Mouse (Mus musculus) heart, embryonic 13.5 days (tissue): Measurements from ENCODE around the gene Mcam. TPM values are rescaled to one million over a fixed set of nuclear protein-coding genes. Genes with fewer than 3 reads are reported as not detected.

Experiments
- ATAC-seq: fragments of 200-750 bp; cut with Nextera tagmentation; 2 replicates; pipeline ENCODE4 v1.8.0; 2017; ENCODE audit warnings: moderate TSS enrichment; ENCODE audit not compliant: insufficient number of reproducible peaks, low FRiP score, low TSS enrichment; ENCODE audit errors: extremely low read depth
- H3K27ac ChIP-seq: fragments of 300-500 bp; sonication (generic); replicated peaks from 2 replicates; pipeline ENCODE4 v1.5.1; 2015; ENCODE audit warnings: moderate library complexity, mild to moderate bottlenecking, inconsistent platforms
- H3K27me3 ChIP-seq: fragments of 300-500 bp; sonication (generic); replicated peaks from 2 replicates; pipeline ENCODE4 v1.6.1; 2015; ENCODE audit warnings: mild to moderate bottlenecking, inconsistent platforms
- H3K36me3 ChIP-seq: fragments of 300-500 bp; sonication (generic); 2 replicates; pipeline ENCODE4 v1.6.1; 2015; ENCODE audit warnings: mild to moderate bottlenecking, inconsistent platforms
- H3K4me1 ChIP-seq: fragments of 300-500 bp; sonication (generic); 2 replicates; pipeline ENCODE4 v1.6.1; 2015; ENCODE audit warnings: inconsistent platforms
- H3K4me2 ChIP-seq: fragments of 300-500 bp; sonication (generic); 2 replicates; pipeline ENCODE4 v1.6.1; 2015; ENCODE audit warnings: inconsistent platforms, mild to moderate bottlenecking, moderate library complexity
- H3K4me3 ChIP-seq: fragments of 300-500 bp; sonication (generic); 2 replicates; pipeline ENCODE4 v1.5.1; 2015; ENCODE audit warnings: moderate library complexity, mild to moderate bottlenecking, inconsistent platforms
- H3K9ac ChIP-seq: fragments of 300-500 bp; sonication (generic); 2 replicates; pipeline ENCODE4 v1.6.1; 2015; ENCODE audit warnings: inconsistent platforms, mild to moderate bottlenecking, moderate library complexity
- H3K9me3 ChIP-seq: fragments of 300-500 bp; sonication (generic); 2 replicates; pipeline ENCODE4 v1.6.1; 2016; ENCODE audit warnings: inconsistent platforms
- WGBS: fragments of 180-500 bp; shearing (Covaris S2); methylation state at CpG from one replicate; pipeline ENCODE4 v1.1.7; 2015; ENCODE audit warnings: mixed read lengths; 5-methylcytosine and 5-hydroxymethylcytosine counted together
- polyA plus RNA-seq: library from polyadenylated mRNA; unstranded; fragments of >200 nt; fragmentation: Nextera tagmentation; extraction: Ambion mirVana; gene quantifications from 2 replicates; pipeline ENCODE4 v1.2.1, GENCODE M21; 2015

The Mcam gene
- polyA plus RNA-seq, 1 experiment from 2014 or later: 112 TPM

DNA sequence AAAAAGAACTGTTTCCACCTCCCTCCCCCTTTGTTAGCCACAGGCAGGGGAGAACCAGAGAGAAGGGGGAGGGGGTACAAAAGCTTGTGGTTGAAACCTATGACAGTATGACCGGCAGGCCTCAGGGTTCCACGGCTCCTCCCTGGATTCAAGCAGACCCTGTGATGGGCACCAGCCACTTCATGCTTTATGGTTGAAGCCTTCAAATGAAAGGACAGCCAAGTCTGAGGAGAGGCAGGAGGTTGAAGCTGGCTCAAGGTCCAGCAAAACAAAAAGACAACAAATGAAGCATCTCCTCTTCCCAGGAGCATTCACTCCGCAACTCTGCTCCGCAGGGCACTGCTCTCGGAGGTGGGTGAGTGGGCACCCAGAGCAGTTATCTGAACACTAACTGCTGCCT is 9.2 kb downstream of the Mcam start:
- Histone ChIP-seq H3K4me1 (peaks cover 43% of the 10 kb centered on the region), H3K9me3 (no peaks in the 10 kb centered on the region), H3K9ac (peak overlapping the region; percentile 28; the same call in 1 of the 2 replicates), H3K36me3 (peaks cover 87% of the 10 kb centered on the region), H3K4me3 (no peak overlapping the region), H3K27me3 (no peaks in the 10 kb centered on the region), H3K27ac (peak overlapping the region; percentile 45; the same call in 1 of the 2 replicates), H3K4me2 (no peak overlapping the region)
- ATAC-seq: no peak
- 69% methylated on average over 5 of the region's 5 CpGs for WGBS

DNA sequence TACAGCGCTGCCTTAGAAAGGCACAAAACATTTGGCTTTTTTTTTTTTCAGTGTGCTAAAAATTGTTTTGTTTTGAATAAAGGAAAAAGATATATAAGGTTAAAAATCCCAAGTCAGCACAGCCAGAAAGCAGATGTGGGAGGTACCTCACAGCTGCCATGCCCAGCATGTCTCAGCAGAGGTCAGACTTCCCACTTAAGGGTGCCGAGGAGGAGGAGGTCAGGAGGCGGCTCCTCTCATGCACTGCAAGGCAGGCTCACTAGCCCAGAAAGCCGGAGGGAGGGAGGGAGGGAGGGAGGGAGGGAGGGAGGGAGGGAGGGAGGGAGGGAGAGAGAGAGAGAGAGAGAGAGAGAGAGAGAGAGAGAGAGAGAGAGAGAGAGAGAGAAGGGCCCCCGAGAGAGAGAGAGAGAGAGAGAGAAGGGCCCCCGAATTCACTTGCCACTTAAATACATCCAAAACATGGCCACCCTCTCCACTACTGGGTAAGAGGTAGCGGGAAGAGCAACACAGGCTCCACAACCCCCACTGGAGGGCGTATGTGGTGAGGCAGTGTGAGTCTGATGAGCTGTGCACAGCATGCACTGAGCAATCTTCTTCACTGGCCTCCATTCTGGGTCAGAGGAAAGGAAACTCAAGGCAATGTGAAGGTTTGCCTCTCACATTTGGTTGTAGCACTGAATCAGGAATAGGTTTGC is 9.9 kb downstream of the Mcam start:
- no peak overlapping the region for H3K4me3 ChIP-seq
- H3K9ac ChIP-seq: 0 out of 2 replicates have a peak overlapping the region, but pooled peaks have one; percentile 28
- H3K36me3 ChIP-seq: peaks cover 86% of the 10 kb centered on the region
- peaks cover 36% of the 10 kb centered on the region for H3K4me1 ChIP-seq
- H3K4me2 ChIP-seq: no peak overlapping the region
- no peaks in the 10 kb centered on the region for H3K9me3 ChIP-seq
- peak overlapping the region; percentile 45; the same call in 1 of the 2 replicates for H3K27ac ChIP-seq
- H3K27me3 ChIP-seq: no peaks in the 10 kb centered on the region
- WGBS: 28% methylated on average over 7 of the region's 8 CpGs
- no peak for ATAC-seq

DNA sequence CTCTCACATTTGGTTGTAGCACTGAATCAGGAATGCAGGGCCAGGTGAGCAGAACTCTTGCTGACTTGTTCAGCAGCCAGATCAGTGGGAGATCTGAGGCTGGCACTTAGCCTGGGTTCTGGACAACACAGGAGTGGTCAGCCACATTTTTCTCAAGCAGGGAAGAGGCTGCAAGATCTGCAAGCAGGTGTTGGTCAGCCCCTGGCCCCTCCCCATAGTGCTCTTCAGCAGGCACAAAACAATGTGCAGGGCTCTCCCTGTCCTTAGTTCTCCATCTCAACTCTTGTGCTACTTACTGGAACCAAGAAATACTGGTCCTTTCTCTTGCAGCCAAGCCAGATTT is 10.4 kb downstream of the Mcam start:
- Histone ChIP-seq H3K4me2 (no peak overlapping the region), H3K4me1 (peaks cover 33% of the 10 kb centered on the region), H3K27me3 (no peaks in the 10 kb centered on the region), H3K27ac (peak overlapping the region; percentile 45; the same call in 1 of the 2 replicates), H3K9me3 (no peaks in the 10 kb centered on the region), H3K36me3 (peaks cover 86% of the 10 kb centered on the region), H3K9ac (no peak overlapping the region), H3K4me3 (no peak overlapping the region)
- ATAC-seq: no peak

DNA sequence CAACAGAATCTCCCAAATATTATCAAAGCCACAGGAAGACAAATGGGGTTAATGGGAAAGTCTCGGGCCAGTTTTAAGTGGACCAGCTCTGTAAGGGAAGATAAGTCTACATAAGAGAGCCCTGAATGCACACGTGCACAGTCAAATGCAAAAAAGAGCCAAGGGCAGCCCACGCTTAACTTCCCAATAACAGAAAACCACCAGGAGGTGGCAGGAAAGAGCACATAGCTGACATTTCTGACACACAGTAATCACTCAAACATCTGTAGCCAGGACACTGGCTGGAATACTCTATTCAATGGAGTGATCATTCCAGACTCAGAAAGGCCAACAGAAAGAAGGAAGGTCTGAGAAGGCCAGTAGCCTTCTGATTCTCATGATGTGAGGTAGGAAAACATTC is 13.0 kb downstream of the Mcam start:
- Histone ChIP-seq H3K27ac (no peak overlapping the region), H3K9me3 (no peaks in the 10 kb centered on the region), H3K9ac (no peak overlapping the region), H3K4me2 (no peak overlapping the region), H3K4me3 (no peak overlapping the region), H3K27me3 (no peaks in the 10 kb centered on the region), H3K36me3 (peaks cover 86% of the 10 kb centered on the region), H3K4me1 (peaks cover 29% of the 10 kb centered on the region)
- WGBS: 46% methylated on average over 3 of the region's 3 CpGs
- ATAC-seq: no peak

DNA sequence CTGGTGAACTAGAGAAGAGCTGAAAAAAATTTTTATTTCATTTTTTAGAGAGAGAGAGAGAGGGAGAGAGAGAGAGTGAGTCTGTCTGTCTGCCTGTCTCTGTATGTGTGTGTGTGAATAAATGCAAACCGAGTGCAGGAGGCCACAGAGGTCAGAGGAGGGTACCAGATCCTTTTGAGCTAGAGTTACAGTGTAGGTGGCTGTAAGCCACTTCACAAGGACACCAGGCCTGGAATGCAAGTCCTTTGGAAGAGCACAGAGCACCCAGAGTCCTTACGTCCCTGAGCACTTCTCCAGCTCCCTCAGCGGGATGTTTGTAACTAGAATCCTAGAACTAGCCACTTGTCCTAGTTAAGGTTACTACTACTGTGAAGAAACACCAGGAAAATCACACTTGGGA is 25.6 kb downstream of the Mcam start:
- no peaks in the 10 kb centered on the region for H3K9me3 ChIP-seq
- H3K27ac ChIP-seq: 0 out of 2 replicates have a peak overlapping the region, but pooled peaks have one; percentile 4
- H3K27me3 ChIP-seq: no peaks in the 10 kb centered on the region
- H3K4me1 ChIP-seq: peaks cover 9% of the 10 kb centered on the region
- H3K36me3 ChIP-seq: peaks cover 90% of the 10 kb centered on the region
- WGBS: 60% methylated on average over 3 of the region's 3 CpGs
- no peak overlapping the region for H3K9ac ChIP-seq
- H3K4me2 ChIP-seq: no peak overlapping the region
- no peak for ATAC-seq
- no peak overlapping the region for H3K4me3 ChIP-seq

DNA sequence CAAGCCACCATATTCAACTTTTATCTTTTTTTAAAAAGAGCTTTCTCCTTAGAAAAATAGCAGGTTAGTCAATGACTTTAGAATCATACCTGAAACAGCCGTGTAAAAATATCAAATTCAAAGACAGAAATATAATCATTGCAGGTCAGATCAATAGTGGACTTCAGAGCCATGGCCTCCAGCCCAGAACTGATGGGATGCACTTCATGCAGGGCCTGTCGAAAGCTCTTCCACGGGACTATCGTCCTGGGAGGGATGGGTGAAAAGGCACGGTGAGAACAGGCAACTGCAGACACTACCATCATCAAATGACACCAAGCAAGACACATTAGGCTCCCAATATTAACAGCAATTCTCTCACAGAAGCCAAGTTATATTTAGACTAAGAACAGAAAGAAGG is 34.7 kb downstream of the Mcam start:
- Histone ChIP-seq H3K27me3 (no peaks in the 10 kb centered on the region), H3K4me3 (no peak overlapping the region), H3K9ac (no peak overlapping the region), H3K4me1 (peaks cover 35% of the 10 kb centered on the region), H3K36me3 (peaks cover 75% of the 10 kb centered on the region), H3K9me3 (no peaks in the 10 kb centered on the region), H3K27ac (peak overlapping the region; percentile 89; the same call in 1 of the 2 replicates), H3K4me2 (no peak overlapping the region)
- no peak for ATAC-seq
- WGBS: 76% methylated on average over 5 of the region's 5 CpGs

DNA sequence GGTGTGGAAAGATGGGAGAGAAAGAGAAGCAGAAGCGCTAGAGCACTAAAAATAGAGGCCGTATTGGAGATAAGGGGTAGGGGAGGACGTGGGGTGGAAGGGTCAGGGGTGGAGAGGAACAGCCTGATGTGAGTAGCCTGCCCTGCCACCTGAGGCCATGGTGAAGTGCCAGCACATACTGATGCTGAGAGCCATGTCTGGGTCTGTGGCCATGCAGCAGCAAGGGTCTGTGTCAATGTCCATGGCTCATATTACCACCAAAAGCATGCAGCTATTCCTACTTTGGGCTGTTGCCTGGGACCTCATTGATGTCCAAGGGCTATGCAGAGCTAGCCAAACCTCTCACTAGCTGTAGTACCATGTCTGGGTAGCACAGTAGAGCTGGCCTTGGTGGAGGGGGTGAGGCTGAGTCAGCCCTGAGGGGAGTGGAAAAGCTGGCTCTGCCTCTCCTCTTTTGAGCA is 36.5 kb downstream of the Mcam start:
- Histone ChIP-seq H3K4me2 (peak overlapping the region; percentile 36; the same call in 1 of the 2 replicates), H3K4me3 (no peak overlapping the region), H3K9me3 (no peaks in the 10 kb centered on the region), H3K27ac (peak overlapping the region; percentile 89), H3K9ac (peak overlapping the region; percentile 37), H3K27me3 (no peaks in the 10 kb centered on the region), H3K4me1 (peaks cover 46% of the 10 kb centered on the region), H3K36me3 (peaks cover 57% of the 10 kb centered on the region)
- 5% methylated on average over 3 of the region's 3 CpGs for WGBS
- no peak for ATAC-seq

DNA sequence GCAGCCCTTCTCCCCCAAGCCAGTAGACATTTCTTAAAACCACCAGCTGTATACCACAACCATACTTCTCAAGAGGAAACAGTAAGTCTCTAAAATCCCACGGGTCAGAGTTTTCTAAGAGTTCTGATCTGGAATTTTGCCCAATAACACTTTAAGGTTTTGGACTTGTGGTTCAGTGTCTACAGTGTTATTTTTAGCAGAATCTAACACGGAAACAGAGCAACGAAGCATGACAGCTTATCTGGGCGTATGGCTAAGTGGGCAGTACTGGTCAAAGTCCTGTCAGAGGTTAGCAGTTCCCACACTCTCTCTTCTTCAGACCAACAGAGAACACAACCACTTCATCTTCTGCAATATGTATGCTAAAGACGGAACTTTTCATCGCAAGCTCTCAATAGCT is 41.3 kb downstream of the Mcam start:
- Histone ChIP-seq H3K27me3 (no peaks in the 10 kb centered on the region), H3K4me1 (peaks cover 49% of the 10 kb centered on the region), H3K36me3 (peaks cover 41% of the 10 kb centered on the region), H3K4me2 (peak overlapping the region; percentile 48), H3K9ac (peak overlapping the region; percentile 5; the same call in 1 of the 2 replicates), H3K4me3 (no peak overlapping the region), H3K9me3 (no peaks in the 10 kb centered on the region), H3K27ac (peak overlapping the region; percentile 85)
- no peak for ATAC-seq
- 20% methylated on average over 6 of the region's 6 CpGs for WGBS

DNA sequence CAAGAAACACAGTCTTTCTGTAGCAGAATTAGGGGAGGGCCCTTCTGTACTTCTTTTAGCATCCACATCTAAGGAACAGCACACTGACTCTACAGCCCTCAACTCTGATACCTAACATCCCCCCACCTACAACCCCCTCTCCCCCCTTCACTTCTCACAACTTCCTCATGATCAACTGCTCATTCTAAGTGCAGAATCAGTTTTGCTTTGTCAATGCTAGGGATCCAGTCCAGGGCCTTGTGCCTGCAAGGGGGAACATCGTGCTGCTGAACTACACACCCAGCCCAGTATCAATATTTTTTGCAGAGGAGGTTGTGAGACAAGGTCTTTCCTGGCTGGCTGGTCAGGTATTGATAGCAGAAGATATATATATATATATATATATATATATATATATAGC is 41.7 kb downstream of the Mcam start:
- Histone ChIP-seq H3K9ac (peak overlapping the region; percentile 5; the same call in 1 of the 2 replicates), H3K4me3 (no peak overlapping the region), H3K4me1 (peaks cover 49% of the 10 kb centered on the region), H3K9me3 (no peaks in the 10 kb centered on the region), H3K27me3 (no peaks in the 10 kb centered on the region), H3K27ac (peak overlapping the region; percentile 85), H3K36me3 (peaks cover 37% of the 10 kb centered on the region), H3K4me2 (peak overlapping the region; percentile 48)
- 46% methylated on average over 1 of the region's 1 CpGs for WGBS
- no peak for ATAC-seq

DNA sequence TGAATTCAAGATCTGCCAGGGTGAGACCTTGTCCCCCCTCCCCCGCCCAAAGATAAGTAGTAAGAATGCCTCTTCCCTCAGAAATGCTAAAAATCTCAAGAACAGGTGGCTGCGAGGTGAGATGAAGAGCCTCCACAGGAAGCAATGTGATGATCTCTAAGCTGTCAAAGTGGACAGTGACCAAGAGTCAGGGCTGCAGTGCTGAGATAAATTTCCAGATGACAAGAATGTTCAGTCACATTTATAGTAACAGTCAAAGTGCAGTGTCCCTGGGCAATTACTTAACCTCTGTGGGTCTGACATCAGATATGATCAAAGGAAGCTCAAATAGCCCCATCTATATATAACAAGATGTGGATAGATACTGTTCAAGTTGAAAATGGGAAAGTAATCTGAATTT is 43.1 kb downstream of the Mcam start:
- H3K4me1 ChIP-seq: peaks cover 53% of the 10 kb centered on the region
- no peaks in the 10 kb centered on the region for H3K9me3 ChIP-seq
- peak overlapping the region; percentile 66 for H3K27ac ChIP-seq
- no peak overlapping the region for H3K9ac ChIP-seq
- 34% methylated on average over 2 of the region's 2 CpGs for WGBS
- no peaks in the 10 kb centered on the region for H3K27me3 ChIP-seq
- no peak overlapping the region for H3K4me2 ChIP-seq
- no peak for ATAC-seq
- no peak overlapping the region for H3K4me3 ChIP-seq
- peaks cover 23% of the 10 kb centered on the region for H3K36me3 ChIP-seq

DNA sequence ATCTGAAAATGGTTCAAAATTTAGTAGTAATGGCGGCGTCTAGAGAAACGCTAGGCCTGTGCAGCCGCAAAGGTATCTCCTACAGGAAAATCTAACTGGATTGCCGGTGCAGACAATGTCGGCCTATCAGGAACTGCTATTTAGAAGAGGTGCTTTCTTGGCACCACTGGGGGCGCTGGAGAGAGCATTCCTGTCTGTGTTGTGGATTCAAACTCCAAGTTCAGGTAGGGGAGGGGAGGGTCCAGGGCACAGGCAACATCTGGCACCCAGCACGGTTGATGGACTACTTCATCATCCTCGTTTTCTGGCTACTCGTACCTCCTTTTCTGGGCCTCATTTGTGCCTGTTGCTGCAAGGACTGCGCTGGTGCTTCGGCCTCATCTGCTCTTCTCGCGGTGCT is 44.1 kb downstream of the Mcam start:
- 82% methylated on average over 14 of the region's 14 CpGs for WGBS
- H3K27ac ChIP-seq: no peak overlapping the region

DNA sequence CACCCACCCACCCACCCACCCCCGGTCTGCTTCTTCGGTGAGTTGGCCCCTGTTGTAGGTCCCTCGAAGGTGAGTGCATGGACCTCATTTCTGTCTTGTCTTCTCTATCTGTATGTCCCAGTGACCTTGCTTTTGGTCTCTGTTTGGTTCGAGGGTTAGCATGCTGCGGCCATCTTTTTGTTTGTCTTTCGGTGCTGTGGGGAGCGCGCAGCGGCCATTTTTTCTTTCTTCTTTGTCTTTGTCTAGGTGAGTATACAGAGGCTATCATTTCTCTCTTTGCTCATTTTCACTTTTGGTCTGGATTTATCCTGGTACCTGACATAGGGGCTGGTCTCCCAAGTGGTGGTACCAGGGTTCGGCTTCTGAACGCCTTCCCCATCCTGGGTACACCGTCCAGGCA is 44.5 kb downstream of the Mcam start:
- 93% methylated on average over 12 of the region's 12 CpGs for WGBS
- Histone ChIP-seq H3K27ac (no peak overlapping the region), H3K36me3 (peaks cover 14% of the 10 kb centered on the region), H3K9me3 (no peaks in the 10 kb centered on the region), H3K4me1 (peaks cover 64% of the 10 kb centered on the region), H3K4me2 (no peak overlapping the region), H3K9ac (no peak overlapping the region), H3K4me3 (no peak overlapping the region), H3K27me3 (no peaks in the 10 kb centered on the region)
- ATAC-seq: no peak

More for the DNA sequence above, 44.1 kb downstream of the Mcam start:
- H3K9ac ChIP-seq: no peak overlapping the region
- no peak for ATAC-seq
- no peaks in the 10 kb centered on the region for H3K27me3 ChIP-seq
- peaks cover 14% of the 10 kb centered on the region for H3K36me3 ChIP-seq
- no peak overlapping the region for H3K4me2 ChIP-seq
- H3K4me3 ChIP-seq: no peak overlapping the region
- H3K4me1 ChIP-seq: peaks cover 61% of the 10 kb centered on the region
- H3K9me3 ChIP-seq: no peaks in the 10 kb centered on the region
